Mouse (Mus musculus): ENCODE measurements around the gene Pgap3. TPM values are rescaled to one million over a fixed set of nuclear protein-coding genes. Genes with fewer than 3 reads are reported as not detected.
A peak's percentile ranks its signal among the peaks of the same experiment; 100 is the strongest.

Gene Pgap3
- polyA plus RNA-seq, 1 experiment from 2014 or later, result 12.6 TPM

- H3K9me3 ChIP-seq (ENCODE audit: control insufficient read depth, low read depth, low read length), result no peaks in the 10 kb centered on the region
- no peak overlapping the region for H3K9ac ChIP-seq (replicated peaks; ENCODE audit: low read depth, low read length)
- no peak for ATAC-seq (ENCODE audit: insufficient number of reproducible peaks, insufficient read depth, low FRiP score, low read depth)
- H3K4me1 ChIP-seq (ENCODE audit: control insufficient read depth, insufficient read depth, low read length), result peaks cover 30% of the 10 kb centered on the region
- H3K27me3 ChIP-seq (ENCODE audit: control insufficient read depth, insufficient read depth, low read length), result no peaks in the 10 kb centered on the region
- H3K27ac ChIP-seq (ENCODE audit: low read length), result no peak overlapping the region
- no peak overlapping the region for H3K4me2 ChIP-seq (replicated peaks; ENCODE audit: low read depth, low read length)
- H3K36me3 ChIP-seq (ENCODE audit: control insufficient read depth, insufficient read depth, low read length), result peaks cover 24% of the 10 kb centered on the region
- H3K4me3 ChIP-seq (ENCODE audit: low read depth, low read length), result no peak overlapping the region
- WGBS, result 56% methylated on average over 6 of the region's 6 CpGs
Observed at GRCm38 (mm10) chr11:98418273-98418672, 18.0 kb upstream of the Pgap3 start.

GRCm38 (mm10) chr11:98417074-98417473 lies 16.8 kb upstream of the Pgap3 start:
- WGBS, result 68% methylated on average over 1 of the region's 1 CpGs
- Histone ChIP-seq H3K4me3 (ENCODE audit: low read depth, low read length) (no peak overlapping the region), H3K27me3 (ENCODE audit: control insufficient read depth, insufficient read depth, low read length) (no peaks in the 10 kb centered on the region), H3K36me3 (ENCODE audit: control insufficient read depth, insufficient read depth, low read length) (peaks cover 16% of the 10 kb centered on the region), H3K4me1 (ENCODE audit: control insufficient read depth, insufficient read depth, low read length) (peaks cover 30% of the 10 kb centered on the region), H3K27ac (ENCODE audit: low read length) (no peak overlapping the region), H3K9ac (replicated peaks; ENCODE audit: low read depth, low read length) (no peak overlapping the region), H3K4me2 (replicated peaks; ENCODE audit: low read depth, low read length) (no peak overlapping the region), H3K9me3 (ENCODE audit: control insufficient read depth, low read depth, low read length) (no peaks in the 10 kb centered on the region)
- ATAC-seq (ENCODE audit: insufficient number of reproducible peaks, insufficient read depth, low FRiP score, low read depth), result no peak

- H3K9ac ChIP-seq (replicated peaks; ENCODE audit: low read depth, low read length), result no peak overlapping the region
Observed at GRCm38 (mm10) chr11:98414162-98414561, 13.9 kb upstream of the Pgap3 start.

GRCm38 (mm10) chr11:98413731-98414130 lies 13.4 kb upstream of the Pgap3 start:
- Histone ChIP-seq H3K4me1 (ENCODE audit: control insufficient read depth, insufficient read depth, low read length) (peaks cover 44% of the 10 kb centered on the region), H3K27me3 (ENCODE audit: control insufficient read depth, insufficient read depth, low read length) (no peaks in the 10 kb centered on the region), H3K27ac (ENCODE audit: low read length) (no peak overlapping the region; the same call in 1 of the 2 replicates), H3K36me3 (ENCODE audit: control insufficient read depth, insufficient read depth, low read length) (no peaks in the 10 kb centered on the region), H3K4me3 (ENCODE audit: low read depth, low read length) (peak overlapping the region; percentile 90), H3K4me2 (replicated peaks; ENCODE audit: low read depth, low read length) (peak overlapping the region; percentile 68), H3K9me3 (ENCODE audit: control insufficient read depth, low read depth, low read length) (no peaks in the 10 kb centered on the region), H3K9ac (replicated peaks; ENCODE audit: low read depth, low read length) (peak overlapping the region; percentile 95; the same call in 1 of the 2 replicates)
- whole genome bisulfite sequencing, result 9% methylated on average over 7 of the region's 7 CpGs
- no peak for ATAC-seq (ENCODE audit: insufficient number of reproducible peaks, insufficient read depth, low FRiP score, low read depth)

More at GRCm38 (mm10) chr11:98414162-98414561, 13.9 kb upstream of the Pgap3 start:
- H3K4me3 ChIP-seq (ENCODE audit: low read depth, low read length), result peak overlapping the region; percentile 90
- no peaks in the 10 kb centered on the region for H3K9me3 ChIP-seq (ENCODE audit: control insufficient read depth, low read depth, low read length)
- peaks cover 40% of the 10 kb centered on the region for H3K4me1 ChIP-seq (ENCODE audit: control insufficient read depth, insufficient read depth, low read length)
- no peak overlapping the region for H3K27ac ChIP-seq (ENCODE audit: low read length)
- H3K27me3 ChIP-seq (ENCODE audit: control insufficient read depth, insufficient read depth, low read length), result no peaks in the 10 kb centered on the region
- H3K4me2 ChIP-seq (replicated peaks; ENCODE audit: low read depth, low read length), result peak overlapping the region; percentile 68
- no peak for ATAC-seq (ENCODE audit: insufficient number of reproducible peaks, insufficient read depth, low FRiP score, low read depth)
- H3K36me3 ChIP-seq (ENCODE audit: control insufficient read depth, insufficient read depth, low read length), result no peaks in the 10 kb centered on the region
- 24% methylated on average over 2 of the region's 2 CpGs for WGBS

GRCm38 (mm10) chr11:98412797-98413301 lies 12.6 kb upstream of the Pgap3 start:
- under 1% methylated on average over 40 of the region's 40 CpGs for WGBS
- H3K27ac ChIP-seq (ENCODE audit: low read length), result peak overlapping the region; percentile 96
- H3K9ac ChIP-seq (replicated peaks; ENCODE audit: low read depth, low read length), result peak overlapping the region; percentile 95
- peaks cover 38% of the 10 kb centered on the region for H3K4me1 ChIP-seq (ENCODE audit: control insufficient read depth, insufficient read depth, low read length)
- peak; percentile 43; the same call in 1 of the 2 replicates for ATAC-seq (ENCODE audit: insufficient number of reproducible peaks, insufficient read depth, low FRiP score, low read depth)
- peak overlapping the region; percentile 90 for H3K4me3 ChIP-seq (ENCODE audit: low read depth, low read length)
- H3K36me3 ChIP-seq (ENCODE audit: control insufficient read depth, insufficient read depth, low read length), result no peaks in the 10 kb centered on the region
- H3K9me3 ChIP-seq (ENCODE audit: control insufficient read depth, low read depth, low read length), result no peaks in the 10 kb centered on the region
- H3K4me2 ChIP-seq (replicated peaks; ENCODE audit: low read depth, low read length), result peak overlapping the region; percentile 68
- H3K27me3 ChIP-seq (ENCODE audit: control insufficient read depth, insufficient read depth, low read length), result no peaks in the 10 kb centered on the region

GRCm38 (mm10) chr11:98412273-98412796 lies 12.0 kb upstream of the Pgap3 start, which contains the start of gene Erbb2:
TSS of gene Erbb2 (plus strand) at chr11:98412470.
- peak within 1 kb of the TSS; percentile 68 for H3K4me2 ChIP-seq (replicated peaks; ENCODE audit: low read depth, low read length)
- under 1% methylated on average over 49 of the region's 49 CpGs for WGBS
- no peaks in the 10 kb centered on the region for H3K9me3 ChIP-seq (ENCODE audit: control insufficient read depth, low read depth, low read length)
- H3K27ac ChIP-seq (ENCODE audit: low read length), result peak within 1 kb of the TSS; percentile 96
- no peaks in the 10 kb centered on the region for H3K27me3 ChIP-seq (ENCODE audit: control insufficient read depth, insufficient read depth, low read length)
- peak within 1 kb of the TSS; percentile 95 for H3K9ac ChIP-seq (replicated peaks; ENCODE audit: low read depth, low read length)
- peak; percentile 83 for ATAC-seq (ENCODE audit: insufficient number of reproducible peaks, insufficient read depth, low FRiP score, low read depth)
- H3K4me3 ChIP-seq (ENCODE audit: low read depth, low read length), result peak within 1 kb of the TSS; percentile 90
- H3K4me1 ChIP-seq (ENCODE audit: control insufficient read depth, insufficient read depth, low read length), result peaks cover 38% of the 10 kb centered on the region
- no peaks in the 10 kb centered on the region for H3K36me3 ChIP-seq (ENCODE audit: control insufficient read depth, insufficient read depth, low read length)

- ATAC-seq (ENCODE audit: insufficient number of reproducible peaks, insufficient read depth, low FRiP score, low read depth), result peak; percentile 50; the same call in 1 of the 2 replicates
- Histone ChIP-seq H3K9me3 (ENCODE audit: control insufficient read depth, low read depth, low read length) (no peaks in the 10 kb centered on the region), H3K4me2 (replicated peaks; ENCODE audit: low read depth, low read length) (peak overlapping the region; percentile 35), H3K4me3 (ENCODE audit: low read depth, low read length) (no peak overlapping the region), H3K27ac (ENCODE audit: low read length) (peak overlapping the region; percentile 81; the same call in 1 of the 2 replicates), H3K4me1 (ENCODE audit: control insufficient read depth, insufficient read depth, low read length) (peaks cover 24% of the 10 kb centered on the region), H3K27me3 (ENCODE audit: control insufficient read depth, insufficient read depth, low read length) (no peaks in the 10 kb centered on the region), H3K36me3 (ENCODE audit: control insufficient read depth, insufficient read depth, low read length) (no peaks in the 10 kb centered on the region), H3K9ac (replicated peaks; ENCODE audit: low read depth, low read length) (0 out of 2 replicates have a peak overlapping the region, but pooled peaks have one; percentile 21)
- 0% methylated on average over 10 of the region's 10 CpGs for WGBS
Observed at GRCm38 (mm10) chr11:98409341-98409822, 9.1 kb upstream of the Pgap3 start.

- H3K27me3 ChIP-seq (ENCODE audit: control insufficient read depth, insufficient read depth, low read length), result no peaks in the 10 kb centered on the region
- peak; percentile 1; the same call in 1 of the 2 replicates for ATAC-seq (ENCODE audit: insufficient number of reproducible peaks, insufficient read depth, low FRiP score, low read depth)
- no peaks in the 10 kb centered on the region for H3K36me3 ChIP-seq (ENCODE audit: control insufficient read depth, insufficient read depth, low read length)
- H3K4me1 ChIP-seq (ENCODE audit: control insufficient read depth, insufficient read depth, low read length), result peaks cover 19% of the 10 kb centered on the region
- H3K4me3 ChIP-seq (ENCODE audit: low read depth, low read length), result no peak overlapping the region
- 0 out of 2 replicates have a peak overlapping the region, but pooled peaks have one; percentile 21 for H3K9ac ChIP-seq (replicated peaks; ENCODE audit: low read depth, low read length)
- H3K4me2 ChIP-seq (replicated peaks; ENCODE audit: low read depth, low read length), result peak overlapping the region; percentile 35
- WGBS, result 47% methylated on average over 8 of the region's 8 CpGs
- peak overlapping the region; percentile 81; the same call in 1 of the 2 replicates for H3K27ac ChIP-seq (ENCODE audit: low read length)
- no peaks in the 10 kb centered on the region for H3K9me3 ChIP-seq (ENCODE audit: control insufficient read depth, low read depth, low read length)
Observed at GRCm38 (mm10) chr11:98408872-98409271, 8.6 kb upstream of the Pgap3 start.
